Mouse (Mus musculus): ENCODE results near the gene Ttc28. TPM values are rescaled to one million over a fixed set of nuclear protein-coding genes. Genes with fewer than 3 reads are reported as not detected.

The Ttc28 gene
- total and polyA plus RNA-seq, 3 experiments = 0.21 to 0.89 (median 0.28) TPM

GRCm38 (mm10) chr5:111154586-111154985 lies 275.0 kb downstream of the Ttc28 start:
- in situ Hi-C loops (cut with MboI; ENCODE audit: low pct_ligation_motif_present, low pct_unique_long_range_greater_than_20kb, low sequenced_read_pairs) = no loop called here
- Histone ChIP-seq H3K27me3 (replicated peaks) (no peaks in the 10 kb centered on the region), H3K79me2 (replicated peaks; ENCODE audit: control insufficient read depth, extremely low read depth, insufficient read depth, poor library complexity, severe bottlenecking) (no peaks in the 10 kb centered on the region), H3K4me1 (ENCODE audit: control insufficient read depth in 1 of 2, insufficient read depth in 2 of 2) (peaks cover 0 to 6% of the 10 kb centered on the region in 2 experiments; a peak in 2 of 4 replicates), H3K36me3 (replicated peaks in 1 of 2; ENCODE audit: control insufficient read depth in 1 of 2, insufficient read depth in 1 of 2, low read length in 1 of 2) (no peaks in the 10 kb centered on the region), H3K27ac (ENCODE audit: insufficient read depth, low read depth) (no peak overlapping the region), H3K9ac (ENCODE audit: insufficient read depth, low read depth) (no peak overlapping the region), H3K4me3 (replicated peaks in 1 of 3; ENCODE audit: low read depth in 2 of 3, low read length in 2 of 3, poor library complexity in 1 of 3) (no peak overlapping the region), H3K4me2 (ENCODE audit: insufficient read depth, low read depth, poor library complexity, severe bottlenecking) (no peak overlapping the region), H3K9me3 (replicated peaks; ENCODE audit: low read length) (no peaks in the 10 kb centered on the region)
- TF ChIP-seq JUND (conservative IDR thresholded peaks at IDR 0.05; ENCODE audit: low read depth, low read length) = no peak
- dilution Hi-C loops (cut with MboI; ENCODE audit: extremely low pct_ligation_motif_present, extremely low pct_unique_long_range_greater_than_20kb, low sequenced_read_pairs) = no loop called here
- no peak for DNase-seq (ENCODE audit: extremely low read depth)

- in situ Hi-C loops (cut with MboI; ENCODE audit: low pct_ligation_motif_present, low pct_unique_long_range_greater_than_20kb, low sequenced_read_pairs) = no loop called here
- dilution Hi-C loops (cut with MboI; ENCODE audit: extremely low pct_ligation_motif_present, extremely low pct_unique_long_range_greater_than_20kb, low sequenced_read_pairs) = no loop called here
- Histone ChIP-seq H3K9ac (ENCODE audit: insufficient read depth, low read depth) (no peak overlapping the region), H3K4me2 (ENCODE audit: insufficient read depth, low read depth, poor library complexity, severe bottlenecking) (no peak overlapping the region), H3K79me2 (replicated peaks; ENCODE audit: control insufficient read depth, extremely low read depth, insufficient read depth, poor library complexity, severe bottlenecking) (no peaks in the 10 kb centered on the region), H3K27ac (ENCODE audit: insufficient read depth, low read depth) (no peak overlapping the region), H3K4me1 (ENCODE audit: control insufficient read depth in 1 of 2, insufficient read depth in 2 of 2) (peaks cover 0 to 12% of the 10 kb centered on the region in 2 experiments; a peak in 2 of 4 replicates), H3K9me3 (replicated peaks; ENCODE audit: low read length) (no peaks in the 10 kb centered on the region), H3K36me3 (replicated peaks in 1 of 2; ENCODE audit: control insufficient read depth in 1 of 2, insufficient read depth in 1 of 2, low read length in 1 of 2) (no peaks in the 10 kb centered on the region), H3K27me3 (replicated peaks) (no peaks in the 10 kb centered on the region), H3K4me3 (replicated peaks in 1 of 3; ENCODE audit: low read depth in 2 of 3, low read length in 2 of 3, poor library complexity in 1 of 3) (no peak overlapping the region)
- TF ChIP-seq USF2 (conservative IDR thresholded peaks at IDR 0.05; ENCODE audit: low read depth, low read length) (no peak), CHD1 (IDR thresholded peaks at IDR 0.05; ENCODE audit: low read depth, low read length) (no peak), MEF2A (IDR thresholded peaks at IDR 0.05; ENCODE audit: borderline replicate concordance, low read depth, low read length) (no peak), ETS1 (conservative IDR thresholded peaks at IDR 0.05; ENCODE audit: low read depth, low read length) (no peak), HCFC1 (IDR thresholded peaks at IDR 0.05; ENCODE audit: low read depth, low read length) (no peak), RCOR1 (conservative IDR thresholded peaks at IDR 0.05; ENCODE audit: low read depth, low read length) (no peak), GABPA (IDR thresholded peaks at IDR 0.05; ENCODE audit: insufficient replicate concordance, low read depth, low read length) (no peak), CHD2 (IDR thresholded peaks at IDR 0.05; ENCODE audit: low read length) (no peak), EP300 (IDR thresholded peaks at IDR 0.05; ENCODE audit: low read length) (no peak), BHLHE40 (IDR thresholded peaks at IDR 0.05; ENCODE audit: low read depth, low read length) (no peak), MAFK (IDR thresholded peaks at IDR 0.05; ENCODE audit: insufficient replicate concordance, low read length) (no peak)
- DNase-seq (ENCODE audit: extremely low read depth) = no peak
Observed at GRCm38 (mm10) chr5:111155271-111155670, 275.7 kb downstream of the Ttc28 start.

- TF ChIP-seq CHD1 (IDR thresholded peaks at IDR 0.05; ENCODE audit: low read depth, low read length) = no peak
- no peak for TF ChIP-seq MXI1 (IDR thresholded peaks at IDR 0.05; ENCODE audit: low read depth, low read length)
- TF ChIP-seq GABPA (IDR thresholded peaks at IDR 0.05; ENCODE audit: insufficient replicate concordance, low read depth, low read length) = no peak
- no peak for TF ChIP-seq RCOR1 (conservative IDR thresholded peaks at IDR 0.05; ENCODE audit: low read depth, low read length)
- TF ChIP-seq USF1 (IDR thresholded peaks at IDR 0.05; ENCODE audit: low read depth, low read length) = no peak
- no peak for TF ChIP-seq PAX5 (IDR thresholded peaks at IDR 0.05; ENCODE audit: low read length)
- Histone ChIP-seq H3K9ac (ENCODE audit: insufficient read depth, low read depth) (no peak overlapping the region), H3K27ac (ENCODE audit: insufficient read depth, low read depth) (no peak overlapping the region), H3K36me3 (replicated peaks in 1 of 2; ENCODE audit: control insufficient read depth in 1 of 2, insufficient read depth in 1 of 2, low read length in 1 of 2) (no peaks in the 10 kb centered on the region), H3K4me1 (ENCODE audit: control insufficient read depth in 1 of 2, insufficient read depth in 2 of 2) (peaks cover 0 to 16% of the 10 kb centered on the region in 2 experiments; a peak in 2 of 4 replicates), H3K9me3 (replicated peaks; ENCODE audit: low read length) (no peaks in the 10 kb centered on the region), H3K4me3 (replicated peaks in 1 of 3; ENCODE audit: low read depth in 2 of 3, low read length in 2 of 3, poor library complexity in 1 of 3) (no peak overlapping the region), H3K4me2 (ENCODE audit: insufficient read depth, low read depth, poor library complexity, severe bottlenecking) (no peak overlapping the region), H3K79me2 (replicated peaks; ENCODE audit: control insufficient read depth, extremely low read depth, insufficient read depth, poor library complexity, severe bottlenecking) (no peaks in the 10 kb centered on the region), H3K27me3 (replicated peaks) (no peaks in the 10 kb centered on the region)
- dilution Hi-C loops (cut with MboI; ENCODE audit: extremely low pct_ligation_motif_present, extremely low pct_unique_long_range_greater_than_20kb, low sequenced_read_pairs) = no loop called here
- no peak for DNase-seq (ENCODE audit: extremely low read depth)
- in situ Hi-C loops (cut with MboI; ENCODE audit: low pct_ligation_motif_present, low pct_unique_long_range_greater_than_20kb, low sequenced_read_pairs) = no loop called here
Observed at GRCm38 (mm10) chr5:111155928-111156327, 276.3 kb downstream of the Ttc28 start.

Data from CH12.LX (cell line).